Mouse (Mus musculus) right cerebral cortex, postnatal 10 days (tissue): ENCODE measurements around the gene Stx8.
A peak's percentile ranks its signal among the peaks of the same experiment; 100 is the strongest.

Experiments
- DNase-seq, 2 experiments: peaks; one replicate each; pipeline ENCODE4 v3.0.0; 2021; ENCODE audit warnings: low spot score in 2 of 2

Stx8 gene

GRCm38 (mm10) chr11:68199801-68200423 is 233.9 kb downstream of the Stx8 start:
- no peak for DNase-seq

GRCm38 (mm10) chr11:68200500-68200899 is 234.5 kb downstream of the Stx8 start:
- no peak for DNase-seq

GRCm38 (mm10) chr11:68201063-68201462 is 235.1 kb downstream of the Stx8 start:
- no peak for DNase-seq

GRCm38 (mm10) chr11:68201811-68202459 is 235.9 kb downstream of the Stx8 start:
- DNase-seq = no peak

- no peak for DNase-seq
Observed at GRCm38 (mm10) chr11:68202561-68202960, 236.6 kb downstream of the Stx8 start.

GRCm38 (mm10) chr11:68203658-68204315 is 237.8 kb downstream of the Stx8 start:
- DNase-seq = no peak

- DNase-seq = no peak
Observed at GRCm38 (mm10) chr11:68204407-68204806, 238.4 kb downstream of the Stx8 start.

GRCm38 (mm10) chr11:68205572-68206229 is 239.7 kb downstream of the Stx8 start:
- peak; percentile 83 for DNase-seq

GRCm38 (mm10) chr11:68208023-68208422 is 242.0 kb downstream of the Stx8 start:
- DNase-seq = no peak

- DNase-seq = no peak
Observed at GRCm38 (mm10) chr11:68208582-68208981, 242.6 kb downstream of the Stx8 start.

- DNase-seq = no peak
Observed at GRCm38 (mm10) chr11:68209506-68209905, 243.5 kb downstream of the Stx8 start.

GRCm38 (mm10) chr11:68210714-68211113 is 244.7 kb downstream of the Stx8 start:
- no peak for DNase-seq

- DNase-seq = peak in 1 of 2 experiments; percentile 55
Observed at GRCm38 (mm10) chr11:68211924-68212578, 246.1 kb downstream of the Stx8 start.

- no peak for DNase-seq
Observed at GRCm38 (mm10) chr11:68213896-68214295, 247.9 kb downstream of the Stx8 start.

- DNase-seq = no peak
Observed at GRCm38 (mm10) chr11:68214496-68215205, 248.7 kb downstream of the Stx8 start.

GRCm38 (mm10) chr11:68215206-68215912 is 249.4 kb downstream of the Stx8 start:
- DNase-seq = peak; percentile 55 to 73

GRCm38 (mm10) chr11:68216041-68216440 is 250.0 kb downstream of the Stx8 start:
- DNase-seq = no peak

GRCm38 (mm10) chr11:68220733-68221132 is 254.7 kb downstream of the Stx8 start:
- no peak for DNase-seq

- no peak for DNase-seq
Observed at GRCm38 (mm10) chr11:68222209-68222608, 256.2 kb downstream of the Stx8 start.

GRCm38 (mm10) chr11:68223143-68223542 is 257.1 kb downstream of the Stx8 start:
- DNase-seq = no peak

GRCm38 (mm10) chr11:68226654-68227057 is 260.7 kb downstream of the Stx8 start:
- no peak for DNase-seq
